Mouse (Mus musculus): Measurements from ENCODE around the gene M6pr.
"Not testable (repeated sequence)": the region's sequence is repeated elsewhere in the genome, so short reads cannot be mapped to it uniquely, and the experiment has no call there.

The M6pr gene

DNA sequence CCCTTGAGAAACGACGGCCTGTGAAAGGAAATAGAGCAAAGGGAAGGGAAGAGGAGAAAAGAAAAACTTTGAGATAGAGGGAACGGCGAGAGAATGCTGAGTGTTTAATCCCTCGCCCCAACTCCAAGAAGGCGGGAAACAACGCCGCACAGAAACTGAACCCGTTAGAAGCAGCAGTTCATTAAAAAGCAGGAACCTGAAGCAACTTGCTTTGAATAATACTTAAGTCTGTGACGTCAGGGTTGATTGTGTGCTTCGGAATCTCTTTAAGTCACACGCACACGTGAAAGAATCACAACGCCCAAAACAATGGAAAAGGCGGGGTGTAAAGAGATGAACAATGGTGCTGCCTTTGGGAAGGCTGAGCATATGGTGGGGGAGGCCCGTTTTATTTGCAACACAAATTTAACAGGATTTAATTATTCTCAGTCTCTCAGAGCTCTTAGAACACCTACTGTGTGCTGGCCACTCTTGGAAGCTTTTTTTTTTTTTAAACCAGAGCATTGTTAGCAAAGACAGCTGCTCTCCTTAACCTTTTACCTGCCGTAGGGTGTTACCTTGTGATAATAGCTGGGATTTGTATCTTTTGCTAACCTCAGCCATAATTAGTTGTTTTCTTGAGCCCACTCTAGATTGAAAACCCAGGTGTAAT is 32.0 kb downstream of the M6pr start, which contains the start of gene Phc1:
Gene Phc1 (minus strand): TSS at position 213 of the 652 bp plus-strand sequence.
- DNase-seq (ENCODE audit: inconsistent age in 2 of 2, low spot score in 1 of 2), result no peak

DNA sequence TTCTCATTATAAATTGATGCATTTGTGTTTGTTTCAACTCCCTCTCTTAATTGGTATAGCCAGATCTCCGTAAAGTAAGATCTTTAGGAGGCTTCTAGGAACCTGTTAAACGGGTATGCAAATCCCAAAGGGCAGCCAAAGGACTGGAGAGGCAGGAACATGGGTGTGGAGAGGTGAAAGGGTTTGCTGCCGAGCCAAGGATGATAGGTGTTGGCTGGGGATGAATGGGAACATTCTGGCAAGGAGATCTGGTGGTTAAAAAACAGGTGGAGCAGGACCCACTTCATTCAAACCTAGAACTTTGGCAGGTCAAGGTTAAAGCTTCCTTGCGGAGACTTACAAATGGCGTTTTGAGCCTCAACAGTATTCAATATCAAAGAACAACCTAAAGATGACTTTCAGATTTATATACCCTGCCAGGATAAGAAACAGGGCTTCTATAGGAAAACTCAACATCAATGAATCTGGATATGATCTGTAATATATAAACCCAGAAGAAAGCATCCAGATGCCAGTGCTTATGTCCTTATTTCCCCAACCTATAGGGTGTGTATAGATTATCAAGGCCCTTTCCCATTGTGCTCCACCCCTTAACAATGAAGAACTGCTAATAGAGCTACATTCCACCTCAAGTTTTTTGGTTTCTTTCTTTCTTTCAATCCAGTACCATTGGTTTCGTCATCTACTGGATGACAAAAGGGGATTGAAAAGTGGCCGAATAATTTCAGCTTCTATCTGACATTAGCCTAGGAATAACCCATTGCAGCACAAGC is 32.7 kb downstream of the M6pr start:
- DNase-seq (ENCODE audit: inconsistent age in 2 of 2, low spot score in 1 of 2), result peak in 1 of 2 experiments; percentile 32

DNA sequence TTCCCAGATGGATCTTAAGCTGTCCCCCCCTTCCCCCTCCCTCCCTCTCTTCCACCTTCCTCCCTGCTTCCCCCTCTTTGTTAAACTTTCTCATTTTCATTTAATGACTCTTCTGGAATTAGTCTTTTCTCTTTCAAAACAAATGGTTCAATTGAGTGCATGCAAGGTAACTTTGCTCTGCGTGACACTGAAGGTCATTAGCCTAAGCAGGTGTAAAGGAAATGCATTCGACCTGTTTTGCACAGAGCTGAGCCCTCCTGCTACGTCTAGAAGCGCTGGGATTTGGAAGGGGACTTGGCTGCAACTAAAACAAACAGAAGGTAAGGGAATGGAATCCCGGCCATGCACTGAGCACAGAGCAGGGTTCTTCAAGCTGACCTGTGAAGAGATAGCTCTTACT is 33.6 kb downstream of the M6pr start:
- no peak for DNase-seq (ENCODE audit: inconsistent age in 2 of 2, low spot score in 1 of 2)

DNA sequence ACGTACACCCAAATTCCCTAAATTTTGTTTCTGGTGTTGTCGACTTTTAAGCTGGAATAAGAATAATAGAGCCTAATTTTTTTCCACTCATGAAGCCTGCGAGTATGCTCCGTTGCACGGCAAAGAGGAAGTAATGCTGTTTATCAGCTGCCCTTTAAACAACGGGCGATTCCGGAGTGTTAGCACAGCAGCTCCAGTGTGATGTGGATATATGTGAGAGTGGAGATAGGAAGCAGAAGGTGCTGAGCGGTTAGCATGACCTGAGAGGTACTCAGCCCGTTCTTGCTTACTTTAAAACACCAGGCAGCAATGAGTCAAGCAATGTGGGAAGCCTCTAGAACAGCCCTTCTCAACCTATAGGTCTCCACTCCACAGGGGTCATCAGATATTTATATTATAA is 35.2 kb downstream of the M6pr start:
- no peak for DNase-seq (ENCODE audit: inconsistent age in 2 of 2, low spot score in 1 of 2)

DNA sequence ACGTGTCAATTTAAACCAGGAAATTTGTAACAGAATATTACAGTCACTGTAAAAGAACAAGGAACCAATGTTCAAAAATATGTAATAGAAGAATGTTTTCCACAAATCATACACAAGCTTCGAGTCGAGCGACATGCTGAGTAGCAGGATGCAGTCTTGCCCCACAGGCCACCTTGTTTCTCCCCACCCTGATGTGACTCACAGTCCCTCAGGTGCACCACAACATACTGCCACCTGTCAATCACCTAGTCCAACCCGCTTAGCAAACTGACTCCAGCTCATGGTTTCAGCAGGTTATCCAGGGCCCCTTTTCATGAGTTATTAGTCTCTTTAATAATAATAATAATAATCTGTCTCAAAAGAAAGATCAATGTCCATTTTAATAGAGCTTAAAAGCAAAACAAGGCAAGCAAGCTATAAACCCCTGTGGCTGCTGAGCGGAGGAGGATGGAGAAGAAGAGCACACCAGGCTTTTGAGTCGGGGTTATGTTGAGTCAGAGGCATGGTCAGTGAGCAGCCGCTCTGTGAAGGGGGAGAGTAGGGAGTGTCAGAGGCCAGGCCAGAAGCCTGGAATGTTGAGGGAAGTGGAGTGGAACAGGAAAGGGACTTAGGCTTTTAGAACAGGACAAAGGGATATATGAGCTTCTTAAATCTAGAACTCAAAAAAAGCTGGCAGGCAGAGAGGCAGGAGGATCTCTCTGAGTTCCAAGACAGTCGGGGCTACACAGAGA is 36.0 kb downstream of the M6pr start:
- no peak for DNase-seq (ENCODE audit: inconsistent age in 2 of 2, low spot score in 1 of 2)

DNA sequence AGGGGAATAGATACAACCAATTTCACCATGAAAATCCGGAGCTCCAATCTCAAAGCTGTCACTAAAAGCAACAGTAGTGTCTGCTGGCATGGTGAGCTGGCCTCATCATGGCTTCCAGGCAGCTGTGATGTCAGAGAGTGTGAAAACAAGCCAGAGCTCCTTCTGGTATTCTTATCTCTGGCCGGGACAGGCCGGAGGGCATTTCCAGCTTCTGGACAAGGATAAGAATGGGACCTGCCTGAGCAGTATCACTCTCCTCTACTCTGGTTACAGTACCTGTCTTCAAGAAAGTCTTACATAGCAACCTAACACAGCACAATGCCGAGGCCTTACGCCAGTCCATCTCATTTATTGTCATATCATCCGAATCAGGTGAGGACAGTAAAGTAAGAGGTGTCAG is 37.2 kb downstream of the M6pr start:
- DNase-seq (ENCODE audit: inconsistent age in 2 of 2, low spot score in 1 of 2), result peak in 1 of 2 experiments; percentile 20

DNA sequence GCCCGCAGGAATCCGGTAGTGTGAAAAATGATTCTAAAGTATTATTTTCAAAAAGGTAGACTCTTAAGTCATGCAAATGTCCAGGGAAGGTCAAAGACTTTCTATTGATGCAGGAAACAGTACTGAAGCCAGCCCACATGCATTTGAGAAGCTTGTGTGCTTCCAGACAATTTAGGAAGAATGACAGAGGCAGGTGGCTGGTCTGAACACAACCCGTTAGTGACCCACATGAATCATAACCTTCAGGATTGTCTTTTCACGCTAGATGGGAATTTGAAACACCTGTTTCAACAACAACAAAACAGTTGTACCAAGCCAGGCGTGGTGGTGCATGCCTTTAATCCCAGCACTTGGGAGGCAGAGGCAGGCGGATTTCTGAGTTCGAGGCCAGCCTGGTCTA is 37.9 kb downstream of the M6pr start:
- DNase-seq (ENCODE audit: inconsistent age in 2 of 2, low spot score in 1 of 2), result no peak

DNA sequence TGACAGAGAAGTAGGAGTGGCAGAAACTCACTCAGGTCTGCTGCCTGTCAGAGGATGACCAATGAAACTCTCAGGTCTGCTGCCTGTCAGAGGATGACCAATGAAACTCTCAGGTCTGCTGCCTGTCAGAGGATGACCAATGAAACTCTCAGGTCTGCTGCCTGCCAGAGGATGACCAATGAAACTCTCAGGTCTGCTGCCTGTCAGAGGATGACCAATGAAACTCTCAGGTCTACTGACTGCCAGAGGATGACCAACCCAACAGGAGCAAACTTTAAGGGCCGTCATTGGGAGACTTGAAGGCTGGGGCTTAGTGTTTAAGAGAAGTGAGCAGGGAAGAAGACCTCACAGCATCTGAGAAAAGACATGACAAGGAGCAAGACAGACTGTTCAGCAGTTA is 38.8 kb downstream of the M6pr start:
- DNase-seq (ENCODE audit: inconsistent age in 2 of 2, low spot score in 1 of 2), result not testable (repeated sequence)

DNA sequence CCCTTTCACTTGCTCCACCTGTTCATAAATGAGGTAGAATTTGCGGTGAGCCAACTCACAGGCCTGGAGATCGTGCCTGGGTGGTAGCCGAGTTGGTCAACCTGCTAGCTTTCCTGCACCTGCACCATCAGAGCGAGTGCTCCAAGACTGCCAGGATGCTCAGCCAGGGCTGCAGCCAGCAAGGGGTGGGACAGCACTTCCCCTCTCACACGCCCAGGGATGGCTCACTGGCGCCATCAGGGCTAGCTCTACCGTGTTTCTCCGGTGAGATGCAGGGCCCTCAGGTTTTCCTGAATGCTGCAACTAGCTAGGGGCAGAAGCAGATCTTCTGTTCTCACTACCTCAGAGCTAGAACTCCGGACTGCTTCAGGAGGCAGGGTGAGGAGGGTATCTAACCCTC is 47.4 kb downstream of the M6pr start:
- DNase-seq (ENCODE audit: inconsistent age in 2 of 2, low spot score in 1 of 2), result no peak

DNA sequence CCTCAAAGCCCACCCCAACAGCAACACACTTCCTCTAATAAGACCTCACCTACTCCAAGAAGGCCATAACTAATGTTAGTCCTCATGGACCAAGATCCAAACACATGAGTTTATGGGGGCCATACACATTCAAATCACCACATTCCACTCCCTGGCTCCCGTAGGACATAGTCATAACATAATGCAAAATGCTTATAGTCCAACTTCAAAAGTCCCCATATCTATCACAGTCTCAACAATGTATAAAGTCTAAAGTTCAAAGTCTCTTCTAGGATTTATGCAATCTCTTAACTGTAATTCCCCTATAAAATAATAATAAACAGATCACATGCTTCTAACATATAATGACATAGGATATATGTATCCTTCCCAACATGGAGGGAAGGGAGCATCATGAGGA is 48.6 kb downstream of the M6pr start:
- DNase-seq (ENCODE audit: inconsistent age in 2 of 2, low spot score in 1 of 2), result no peak

DNA sequence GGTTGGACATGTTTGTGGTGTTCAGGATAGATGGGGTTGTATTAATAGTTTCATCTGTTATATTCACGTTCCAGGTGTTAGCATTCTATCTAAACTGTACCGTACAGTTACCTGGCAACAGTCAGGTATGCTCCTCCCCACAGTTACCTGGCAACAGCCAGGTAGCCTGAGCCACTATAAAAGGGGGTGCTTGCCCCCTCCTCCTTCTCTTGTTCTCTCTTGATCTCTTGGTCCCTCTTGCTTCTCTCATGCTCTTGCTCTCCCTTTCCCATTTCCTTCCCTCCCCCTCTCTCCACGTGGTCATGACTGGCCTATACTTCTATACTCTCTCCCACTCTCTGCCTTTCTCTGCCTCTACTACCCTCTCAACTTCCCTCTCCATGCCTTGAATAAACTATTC is 57.2 kb downstream of the M6pr start:
- no peak for DNase-seq (ENCODE audit: inconsistent age in 2 of 2, low spot score in 1 of 2)

DNA sequence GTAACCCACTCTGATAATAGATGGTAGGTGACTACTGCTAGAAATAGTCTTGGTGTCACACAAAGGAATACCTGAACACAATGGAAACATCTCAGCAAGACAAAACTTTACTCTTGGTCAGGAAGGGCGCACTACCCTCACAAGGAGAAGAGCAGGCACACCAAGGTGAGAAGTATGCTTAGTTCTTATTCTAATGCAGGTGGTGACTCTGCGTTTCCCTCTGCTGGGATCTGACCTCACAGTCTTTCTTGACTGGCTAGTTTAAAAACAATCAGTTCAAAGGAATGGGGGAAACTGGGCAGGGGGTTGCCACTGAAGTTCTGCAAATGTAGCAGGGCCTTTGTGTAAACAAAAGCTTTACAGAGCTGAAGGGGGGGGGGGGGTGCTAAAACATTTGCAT is 57.8 kb downstream of the M6pr start:
- no peak for DNase-seq (ENCODE audit: inconsistent age in 2 of 2, low spot score in 1 of 2)

DNA sequence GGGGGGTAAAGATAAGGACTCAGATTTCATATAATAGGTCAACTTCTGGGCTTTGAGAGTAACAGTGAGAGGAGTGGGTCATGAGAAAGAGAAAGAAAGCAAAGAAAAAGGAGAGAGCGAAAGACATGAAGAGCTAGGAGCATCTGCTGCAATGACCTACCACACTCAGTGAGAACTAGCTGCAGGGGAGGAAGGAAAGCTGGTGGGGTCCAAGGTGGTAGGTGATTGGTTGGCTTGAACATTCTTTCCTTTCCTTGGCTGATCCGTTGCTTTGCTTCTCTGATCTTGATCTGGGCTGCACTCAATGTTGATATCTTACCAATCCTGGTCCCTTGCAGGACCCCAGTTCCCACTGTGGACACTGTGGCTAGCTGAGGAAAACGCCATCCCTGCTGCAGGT is 58.5 kb downstream of the M6pr start:
- no peak for DNase-seq (ENCODE audit: inconsistent age in 2 of 2, low spot score in 1 of 2)

Measured in adrenal gland, adult (tissue).